Mouse (Mus musculus) megakaryocyte, embryonic 14.5 days (primary cell): ENCODE measurements around the gene Smc3. TPM values are rescaled to one million over a fixed set of nuclear protein-coding genes. Genes with fewer than 3 reads are reported as not detected.

Source experiments
- H3K27me3 ChIP-seq: replicated peaks from 2 replicates; pipeline ENCODE3; 2012; ENCODE audit warnings: inconsistent platforms
- H3K36me3 ChIP-seq: replicated peaks from 2 replicates; pipeline ENCODE3; 2012; ENCODE audit warnings: low read length, inconsistent platforms, mixed read lengths
- H3K4me1 ChIP-seq: 2 replicates; pipeline ENCODE4 v1.6.1; 2012; ENCODE audit warnings: inconsistent platforms
- H3K4me3 ChIP-seq: replicated peaks from 2 replicates; pipeline ENCODE3; 2012; ENCODE audit warnings: moderate library complexity, mild to moderate bottlenecking, inconsistent platforms
- H3K9me3 ChIP-seq: 2 replicates; pipeline ENCODE4 v1.6.1; 2012; ENCODE audit warnings: inconsistent platforms
- FLI1 ChIP-seq: IDR thresholded peaks from 2 replicates; pipeline ENCODE4 v1.6.1; 2012; ENCODE audit warnings: low read length, inconsistent platforms, mixed read lengths
- GATA1 ChIP-seq: IDR thresholded peaks from 3 replicates; pipeline ENCODE4 v1.6.1; 2012; ENCODE audit warnings: mixed read lengths, low read length, inconsistent platforms, borderline replicate concordance
- polyA plus RNA-seq: library from polyadenylated mRNA; stranded (reverse); fragments of >175 nt; gene quantifications from 2 replicates; pipeline ENCODE4 v1.2.3, GENCODE M21; 2012; ENCODE audit warnings: low replicate concordance; ENCODE audit not compliant: insufficient read depth

Gene Smc3
- polyA plus RNA-seq, 1 experiment = 14.2 TPM

DNA sequence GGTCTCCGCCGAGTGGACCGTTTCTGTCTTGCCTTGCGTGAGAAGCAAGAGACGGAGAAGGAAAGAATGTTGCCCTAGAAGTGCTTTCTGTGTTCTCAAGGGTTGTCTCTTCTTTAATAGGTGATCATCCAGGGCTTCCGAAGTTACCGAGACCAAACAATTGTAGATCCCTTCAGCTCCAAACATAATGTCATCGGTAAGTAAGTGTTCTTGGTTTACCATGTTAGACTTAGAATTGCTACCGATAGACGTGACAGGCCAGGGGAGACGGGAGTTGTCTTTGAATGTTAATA is 1.1 kb downstream of the Smc3 start:
- H3K4me3 ChIP-seq = peak overlapping the region; percentile 99
- TF ChIP-seq GATA1 = no peak
- TF ChIP-seq FLI1 = no peak
- H3K9me3 ChIP-seq = no peaks in the 10 kb centered on the region
- H3K4me1 ChIP-seq = peaks cover 46% of the 10 kb centered on the region
- peaks cover 25% of the 10 kb centered on the region for H3K36me3 ChIP-seq
- no peaks in the 10 kb centered on the region for H3K27me3 ChIP-seq

DNA sequence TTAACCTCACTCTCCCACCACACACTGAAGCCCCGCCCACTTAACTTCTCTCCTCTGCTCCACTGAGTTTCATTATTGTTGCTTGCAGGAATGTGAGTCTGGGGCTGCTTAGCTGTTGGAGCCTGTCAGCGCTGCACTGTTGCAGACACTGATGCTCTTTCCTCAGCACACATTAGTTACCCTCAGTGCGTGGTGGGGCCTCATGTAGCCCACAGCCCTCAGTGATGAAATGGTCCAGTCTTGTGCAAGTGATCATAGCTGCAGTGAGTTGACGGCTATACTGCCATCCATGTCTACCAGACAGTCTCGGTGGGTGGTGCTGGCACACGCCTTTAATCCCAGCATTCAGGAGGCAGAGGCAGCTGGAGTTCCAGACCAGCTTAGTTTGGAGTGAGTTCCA is 8.7 kb downstream of the Smc3 start:
- H3K9me3 ChIP-seq = no peaks in the 10 kb centered on the region
- peaks cover 57% of the 10 kb centered on the region for H3K36me3 ChIP-seq
- H3K27me3 ChIP-seq = no peaks in the 10 kb centered on the region

GRCm38 (mm10) chr19:53621681-53622080 is 21.5 kb downstream of the Smc3 start:
- H3K4me1 ChIP-seq = 0 out of 2 replicates have a peak, but pooled peaks cover 3% of the 10 kb centered on the region
- TF ChIP-seq FLI1 = no peak
- no peak for TF ChIP-seq GATA1
- H3K4me3 ChIP-seq = no peak overlapping the region
- no peaks in the 10 kb centered on the region for H3K27me3 ChIP-seq
- no peaks in the 10 kb centered on the region for H3K9me3 ChIP-seq
- H3K36me3 ChIP-seq = peaks cover 97% of the 10 kb centered on the region

More for the DNA sequence above, 8.7 kb downstream of the Smc3 start:
- Histone ChIP-seq H3K4me3 (peak overlapping the region; percentile 67), H3K4me1 (peaks cover 55% of the 10 kb centered on the region)
- no peak for TF ChIP-seq FLI1
- TF ChIP-seq GATA1 = no peak

- Histone ChIP-seq H3K9me3 (no peaks in the 10 kb centered on the region), H3K4me1 (peaks cover 6% of the 10 kb centered on the region; the same call in 1 of the 2 replicates), H3K36me3 (peaks cover 94% of the 10 kb centered on the region), H3K4me3 (no peak overlapping the region), H3K27me3 (no peaks in the 10 kb centered on the region)
- TF ChIP-seq FLI1 (no peak), GATA1 (no peak)
Observed at GRCm38 (mm10) chr19:53638041-53638440, 37.8 kb downstream of the Smc3 start.

DNA sequence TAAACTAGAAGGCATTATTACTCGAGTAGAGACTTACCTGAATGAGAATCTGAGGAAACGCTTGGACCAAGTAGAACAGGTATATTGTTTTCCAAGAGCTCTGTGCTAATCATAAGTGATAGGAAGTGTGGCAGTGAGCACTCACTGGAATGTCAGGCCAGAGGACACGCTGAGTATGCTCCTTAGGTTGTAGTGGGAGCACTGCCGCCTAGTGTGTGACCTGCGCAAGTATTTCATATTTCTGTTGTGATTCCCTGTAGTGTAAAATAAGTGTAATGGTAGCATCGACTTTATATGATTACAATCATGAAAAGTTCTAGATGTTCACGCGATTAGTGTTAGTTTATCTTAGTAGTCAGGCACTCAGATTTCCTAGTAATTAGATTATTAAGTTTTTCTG is 38.5 kb downstream of the Smc3 start:
- TF ChIP-seq FLI1 (no peak), GATA1 (no peak)
- H3K36me3 ChIP-seq = peaks cover 94% of the 10 kb centered on the region
- H3K9me3 ChIP-seq = no peaks in the 10 kb centered on the region
- no peak overlapping the region for H3K4me3 ChIP-seq
- peaks cover 6% of the 10 kb centered on the region; the same call in 1 of the 2 replicates for H3K4me1 ChIP-seq
- no peaks in the 10 kb centered on the region for H3K27me3 ChIP-seq

DNA sequence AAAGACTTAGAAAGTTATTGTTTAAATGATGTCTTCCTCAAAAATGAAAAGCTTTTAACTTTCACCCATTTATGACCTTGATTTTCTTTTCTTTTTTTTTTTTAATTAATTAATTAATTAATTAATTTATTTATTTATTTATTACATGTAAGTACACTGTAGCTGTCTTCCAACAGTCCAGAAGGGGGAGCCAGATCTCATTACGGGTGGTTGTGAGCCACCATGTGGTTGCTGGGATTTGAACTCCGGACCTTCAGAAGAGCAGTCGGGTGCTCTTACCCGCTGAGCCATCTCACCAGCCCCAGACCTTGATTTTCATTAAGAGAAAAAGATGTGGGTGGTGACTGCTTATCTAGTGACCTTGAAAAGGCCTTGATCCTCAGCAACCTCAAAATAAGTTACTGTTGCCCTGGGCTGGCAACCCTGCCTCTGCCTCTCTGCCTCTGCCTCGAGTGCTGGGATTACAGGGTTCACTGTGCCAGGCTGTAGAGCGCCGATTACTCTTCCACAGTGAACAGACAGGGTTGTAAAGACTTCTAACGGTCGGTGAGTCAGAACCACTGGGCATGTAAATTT is 43.9 kb downstream of the Smc3 start:
- Histone ChIP-seq H3K27me3 (no peaks in the 10 kb centered on the region), H3K9me3 (no peaks in the 10 kb centered on the region), H3K4me1 (0 out of 2 replicates have a peak, but pooled peaks cover 3% of the 10 kb centered on the region), H3K4me3 (no peak overlapping the region), H3K36me3 (peaks cover 88% of the 10 kb centered on the region)
- TF ChIP-seq GATA1 (no peak), FLI1 (no peak)

- Histone ChIP-seq H3K4me3 (no peak overlapping the region), H3K9me3 (no peaks in the 10 kb centered on the region), H3K4me1 (peaks cover 3% of the 10 kb centered on the region; the same call in 1 of the 2 replicates), H3K36me3 (peaks cover 66% of the 10 kb centered on the region), H3K27me3 (peaks cover under 1% of the 10 kb centered on the region)
- TF ChIP-seq FLI1 = no peak
- TF ChIP-seq GATA1 = no peak
Observed at GRCm38 (mm10) chr19:53647301-53647700, 47.1 kb downstream of the Smc3 start.

DNA sequence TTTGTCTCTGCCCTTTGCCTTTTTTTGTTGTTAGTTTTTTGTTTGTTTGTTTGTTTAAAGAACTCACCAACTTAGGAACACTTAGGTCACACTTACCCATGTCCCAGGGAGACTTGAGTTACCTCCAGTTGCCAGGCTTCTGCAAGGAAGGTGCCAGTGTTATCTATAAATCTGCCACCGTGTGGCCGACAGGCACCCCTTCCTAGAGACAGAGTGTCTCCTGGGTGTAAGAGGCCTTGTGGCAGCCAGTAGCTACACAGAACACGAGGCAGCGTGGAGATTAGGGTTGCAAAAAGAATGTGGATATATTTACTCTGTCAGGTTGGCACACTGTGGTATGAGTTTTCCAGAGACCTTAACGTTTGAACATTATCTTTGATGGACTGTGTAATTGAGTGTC is 47.9 kb downstream of the Smc3 start:
- H3K4me3 ChIP-seq = no peak overlapping the region
- H3K27me3 ChIP-seq = peaks cover 2% of the 10 kb centered on the region
- H3K36me3 ChIP-seq = peaks cover 62% of the 10 kb centered on the region
- TF ChIP-seq GATA1 = no peak
- TF ChIP-seq FLI1 = no peak
- H3K4me1 ChIP-seq = peaks cover 3% of the 10 kb centered on the region; the same call in 1 of the 2 replicates
- H3K9me3 ChIP-seq = no peaks in the 10 kb centered on the region

DNA sequence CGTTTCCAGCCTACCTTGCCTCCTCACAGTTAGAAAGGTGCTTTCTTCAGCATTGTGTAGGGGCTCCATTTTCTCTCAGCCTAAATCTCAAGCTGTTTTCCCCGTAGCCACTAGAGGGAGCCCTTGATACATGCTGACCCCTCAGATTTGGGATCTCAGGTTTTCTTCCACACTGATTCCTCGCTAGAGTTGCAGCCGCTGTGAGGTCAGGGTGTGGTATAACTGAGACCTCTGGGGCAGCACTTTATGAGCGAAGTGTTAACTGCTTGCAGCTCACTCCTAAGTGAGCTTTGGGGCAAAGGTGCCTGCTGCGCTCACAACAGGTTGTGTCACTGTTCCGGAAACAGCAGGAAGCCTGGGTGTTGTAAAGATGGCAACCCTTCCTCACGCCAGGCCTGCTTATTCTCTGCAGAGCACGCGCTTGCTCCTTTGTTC is 48.6 kb downstream of the Smc3 start:
- peaks cover 2% of the 10 kb centered on the region for H3K27me3 ChIP-seq
- TF ChIP-seq FLI1 (no peak), GATA1 (no peak)

DNA sequence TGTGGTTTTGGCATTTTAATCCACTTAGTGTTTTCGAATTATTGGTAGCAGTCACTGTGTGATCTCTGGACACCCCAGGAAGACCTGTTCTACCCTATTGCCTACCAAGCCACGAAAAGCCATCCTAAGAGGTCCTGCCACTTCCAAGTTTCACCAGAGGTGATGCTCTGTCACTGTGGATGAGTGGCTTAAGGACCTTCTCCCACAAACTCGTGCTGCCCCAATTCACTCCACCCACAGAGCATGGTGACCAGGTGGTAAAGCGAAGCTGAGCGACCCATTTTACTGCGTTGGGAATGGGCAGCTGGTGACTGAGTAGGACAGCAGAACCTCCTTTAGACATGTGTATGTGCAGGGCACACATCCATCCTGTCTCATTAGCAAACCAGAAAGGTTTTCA is 49.2 kb downstream of the Smc3 start:
- Histone ChIP-seq H3K4me3 (no peak overlapping the region), H3K9me3 (no peaks in the 10 kb centered on the region)
- TF ChIP-seq GATA1 (no peak), FLI1 (no peak)

More for the DNA sequence above, 48.6 kb downstream of the Smc3 start:
- Histone ChIP-seq H3K36me3 (peaks cover 55% of the 10 kb centered on the region), H3K4me1 (peaks cover 4% of the 10 kb centered on the region; the same call in 1 of the 2 replicates), H3K9me3 (no peaks in the 10 kb centered on the region), H3K4me3 (no peak overlapping the region)

GRCm38 (mm10) chr19:53649802-53650201 is 49.6 kb downstream of the Smc3 start:
- peaks cover 49% of the 10 kb centered on the region for H3K36me3 ChIP-seq

More for the DNA sequence above, 49.2 kb downstream of the Smc3 start:
- H3K4me1 ChIP-seq = peaks cover 8% of the 10 kb centered on the region; the same call in 1 of the 2 replicates
- H3K36me3 ChIP-seq = peaks cover 52% of the 10 kb centered on the region
- peaks cover 2% of the 10 kb centered on the region for H3K27me3 ChIP-seq

More at GRCm38 (mm10) chr19:53649802-53650201, 49.6 kb downstream of the Smc3 start:
- Histone ChIP-seq H3K4me3 (no peak overlapping the region), H3K4me1 (peaks cover 8% of the 10 kb centered on the region; the same call in 1 of the 2 replicates), H3K27me3 (peaks cover 2% of the 10 kb centered on the region), H3K9me3 (no peaks in the 10 kb centered on the region)
- TF ChIP-seq GATA1 (no peak), FLI1 (no peak)
